Mouse (Mus musculus): ENCODE results near the gene Pip4k2a.

GRCm38 (mm10) chr2:18833024-18833590, 164.8 kb downstream of the Pip4k2a start:
- no peak for TF ChIP-seq CTCF (IDR thresholded peaks at IDR 0.05)
- no peak for TF ChIP-seq EP300 (IDR thresholded peaks at IDR 0.05; ENCODE audit: insufficient read depth, low read depth, low read length)
- TF ChIP-seq POLR2A (IDR thresholded peaks at IDR 0.05; ENCODE audit: insufficient read depth, low read depth, low read length) = no peak

All from heart, adult 2 months (tissue).